Mouse (Mus musculus): ENCODE data around the gene Emc10. TPM values are rescaled to one million over a fixed set of nuclear protein-coding genes. Genes with fewer than 3 reads are reported as not detected.
A peak's percentile ranks its signal among the peaks of the same experiment; 100 is the strongest.

Emc10 gene
- 378 and 406 TPM in 2 replicates for polyA plus RNA-seq (2012; rRNA removed)

DNA sequence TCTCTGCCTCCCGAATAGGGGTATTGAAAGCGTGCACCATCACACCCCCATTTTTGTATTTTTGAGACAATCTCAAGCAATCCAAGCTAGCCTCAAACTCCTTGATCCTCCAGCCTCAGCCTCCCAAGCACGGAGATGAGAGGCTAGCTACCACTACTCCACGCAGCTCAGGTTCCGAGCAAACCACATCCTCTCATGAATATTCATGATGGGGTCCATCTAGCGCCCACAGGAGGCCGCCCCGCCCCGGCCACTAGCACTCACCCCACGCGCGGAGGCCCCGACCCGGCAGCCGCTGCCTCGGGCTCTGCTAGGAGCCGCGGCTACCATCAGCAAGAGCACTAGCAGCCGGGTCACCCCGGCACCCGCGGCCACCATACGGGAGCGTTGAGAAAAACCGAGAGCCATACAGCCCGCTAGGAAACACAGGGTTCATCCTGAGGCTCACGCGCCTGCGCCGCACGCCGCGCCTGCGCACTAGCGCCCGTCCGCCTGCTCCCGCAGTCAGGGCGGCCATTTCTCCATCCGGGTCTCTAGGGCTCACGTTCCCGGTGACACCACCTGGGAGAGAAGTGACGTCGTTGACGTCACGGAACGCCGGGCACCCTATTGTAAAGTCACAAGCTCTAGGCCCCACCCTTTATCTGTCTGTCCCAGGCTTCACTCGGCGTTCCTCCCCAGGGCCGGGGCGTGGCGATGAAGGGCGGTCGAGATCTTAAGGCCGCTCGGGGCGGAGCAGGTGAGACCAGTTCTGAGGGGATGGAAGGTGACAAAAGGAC lies at the start of gene Emc10, which contains the start of gene Fam71e1:
TSS of gene Emc10 (minus strand) at position 538 of the 779 bp plus-strand sequence.
TSS of gene Fam71e1 (plus strand) at position 590 of the 779 bp plus-strand sequence.
- H3K4me1 ChIP-seq (replicated peaks; ENCODE audit: control insufficient read depth, insufficient read depth, low read length), result peaks cover 17% of the 10 kb centered on the region
- H3K27ac ChIP-seq (ENCODE audit: control insufficient read depth, insufficient read depth, low read length), result peak within 1 kb of the TSS; percentile 75
- no peaks in the 10 kb centered on the region for H3K36me3 ChIP-seq (ENCODE audit: control insufficient read depth, insufficient read depth, low read length)
- H3K27me3 ChIP-seq (ENCODE audit: control insufficient read depth, insufficient read depth, low read length), result no peaks in the 10 kb centered on the region
- peak; percentile 76; the same call in 1 of the 2 replicates for TF ChIP-seq CTCF (IDR thresholded peaks at IDR 0.05; ENCODE audit: borderline replicate concordance, control insufficient read depth, extremely low read depth, insufficient read depth, low read length, poor library complexity)
- peak; percentile 76 for TF ChIP-seq POLR2A (IDR thresholded peaks at IDR 0.05; ENCODE audit: control insufficient read depth, extremely low read depth, insufficient read depth, low read length, poor library complexity)
- H3K4me3 ChIP-seq (ENCODE audit: control insufficient read depth, insufficient read depth, low read length), result peak within 1 kb of the TSS; percentile 73
- under 1% methylated on average over 58 of the region's 58 CpGs for WGBS
- peak; percentile 97 for DNase-seq

DNA sequence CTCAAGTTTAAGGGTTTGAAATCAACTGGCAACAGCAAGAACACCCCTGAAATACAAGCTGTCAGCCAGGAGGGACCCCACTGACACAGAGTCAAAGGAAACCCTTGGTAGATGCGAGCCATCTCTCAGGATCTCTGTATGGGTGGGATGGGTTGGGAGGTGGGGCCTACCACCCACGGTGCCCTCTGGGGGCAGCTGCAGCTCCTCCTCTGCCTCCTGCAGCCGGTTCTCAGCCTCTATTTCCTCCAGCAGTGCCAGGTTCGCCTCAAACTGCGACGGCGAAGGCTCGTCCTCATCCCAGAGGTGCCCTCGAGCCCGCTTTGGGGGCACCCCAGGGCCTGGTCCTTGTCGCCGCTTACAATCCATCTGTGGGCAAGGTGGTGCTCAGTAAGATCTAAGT lies 46.7 kb upstream of the Emc10 start:
- DNase-seq, result no peak
- peaks cover 32% of the 10 kb centered on the region for H3K4me1 ChIP-seq (replicated peaks; ENCODE audit: control insufficient read depth, insufficient read depth, low read length)
- peak overlapping the region; percentile 37 for H3K27ac ChIP-seq (ENCODE audit: control insufficient read depth, insufficient read depth, low read length)
- H3K36me3 ChIP-seq (ENCODE audit: control insufficient read depth, insufficient read depth, low read length), result peaks cover 24% of the 10 kb centered on the region
- TF ChIP-seq CTCF (IDR thresholded peaks at IDR 0.05; ENCODE audit: borderline replicate concordance, control insufficient read depth, extremely low read depth, insufficient read depth, low read length, poor library complexity) (no peak), POLR2A (IDR thresholded peaks at IDR 0.05; ENCODE audit: control insufficient read depth, extremely low read depth, insufficient read depth, low read length, poor library complexity) (no peak)
- 47% methylated on average over 12 of the region's 12 CpGs for WGBS
- H3K4me3 ChIP-seq (ENCODE audit: control insufficient read depth, insufficient read depth, low read length), result no peak overlapping the region
- H3K27me3 ChIP-seq (ENCODE audit: control insufficient read depth, insufficient read depth, low read length), result no peaks in the 10 kb centered on the region

DNA sequence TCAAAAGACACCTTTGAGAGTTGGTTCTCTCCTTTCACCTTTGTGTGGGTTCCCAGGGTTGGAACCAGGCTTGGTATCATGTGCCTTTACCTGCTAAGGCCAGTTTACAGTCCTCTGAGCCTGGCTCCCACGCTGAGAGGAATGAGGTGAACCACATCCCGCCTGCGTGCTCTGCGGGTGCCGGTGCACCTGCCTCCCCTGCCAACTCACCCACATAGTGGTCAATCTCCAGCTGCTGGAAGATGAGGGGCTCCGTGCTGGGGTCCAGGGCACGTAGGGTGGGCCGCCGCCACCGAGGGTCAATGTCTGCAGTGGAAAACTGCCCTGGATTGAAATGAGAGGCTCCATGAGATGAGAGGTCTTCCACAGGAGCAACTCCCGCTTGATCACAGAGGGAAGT lies 46.2 kb upstream of the Emc10 start:
- Histone ChIP-seq H3K27me3 (ENCODE audit: control insufficient read depth, insufficient read depth, low read length) (no peaks in the 10 kb centered on the region), H3K36me3 (ENCODE audit: control insufficient read depth, insufficient read depth, low read length) (peaks cover 24% of the 10 kb centered on the region), H3K4me3 (ENCODE audit: control insufficient read depth, insufficient read depth, low read length) (no peak overlapping the region), H3K4me1 (replicated peaks; ENCODE audit: control insufficient read depth, insufficient read depth, low read length) (peaks cover 26% of the 10 kb centered on the region), H3K27ac (ENCODE audit: control insufficient read depth, insufficient read depth, low read length) (peak overlapping the region; percentile 29; the same call in 1 of the 2 replicates)
- DNase-seq, result no peak
- 40% methylated on average over 11 of the region's 11 CpGs for WGBS
- TF ChIP-seq CTCF (IDR thresholded peaks at IDR 0.05; ENCODE audit: borderline replicate concordance, control insufficient read depth, extremely low read depth, insufficient read depth, low read length, poor library complexity) (no peak), POLR2A (IDR thresholded peaks at IDR 0.05; ENCODE audit: control insufficient read depth, extremely low read depth, insufficient read depth, low read length, poor library complexity) (no peak)

GRCm38 (mm10) chr7:44538756-44539624 lies 42.7 kb upstream of the Emc10 start:
- 96% methylated on average over 41 of the region's 41 CpGs for WGBS
- H3K36me3 ChIP-seq (ENCODE audit: control insufficient read depth, insufficient read depth, low read length), result peaks cover 29% of the 10 kb centered on the region

DNA sequence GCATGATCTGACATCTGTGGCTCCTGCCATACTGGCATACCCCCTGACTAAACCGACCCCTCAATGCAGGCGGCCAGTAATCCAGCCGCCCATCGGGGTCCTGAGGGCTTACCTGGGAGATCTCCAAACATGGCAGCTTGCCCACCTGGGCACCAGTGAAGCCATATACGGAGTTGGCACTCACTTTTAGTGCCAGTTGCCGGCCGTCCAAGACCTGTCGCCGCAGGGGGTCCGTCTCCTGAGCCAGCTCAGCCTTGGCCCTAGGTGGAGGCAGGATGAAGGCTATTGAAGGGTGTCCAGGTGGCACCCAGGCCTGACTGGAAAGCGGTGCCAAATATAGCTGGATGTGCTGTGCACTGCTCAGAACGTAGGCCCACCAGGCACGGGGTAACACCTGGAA lies 41.2 kb upstream of the Emc10 start:
- no peak overlapping the region for H3K27ac ChIP-seq (ENCODE audit: control insufficient read depth, insufficient read depth, low read length)
- H3K27me3 ChIP-seq (ENCODE audit: control insufficient read depth, insufficient read depth, low read length), result no peaks in the 10 kb centered on the region
- H3K4me1 ChIP-seq (replicated peaks; ENCODE audit: control insufficient read depth, insufficient read depth, low read length), result peaks cover 11% of the 10 kb centered on the region; the same call in 1 of the 2 replicates
- H3K4me3 ChIP-seq (ENCODE audit: control insufficient read depth, insufficient read depth, low read length), result no peak overlapping the region
- no peak for DNase-seq
- H3K36me3 ChIP-seq (ENCODE audit: control insufficient read depth, insufficient read depth, low read length), result peaks cover 29% of the 10 kb centered on the region
- TF ChIP-seq CTCF (IDR thresholded peaks at IDR 0.05; ENCODE audit: borderline replicate concordance, control insufficient read depth, extremely low read depth, insufficient read depth, low read length, poor library complexity) (no peak), POLR2A (IDR thresholded peaks at IDR 0.05; ENCODE audit: control insufficient read depth, extremely low read depth, insufficient read depth, low read length, poor library complexity) (no peak)
- WGBS, result 92% methylated on average over 13 of the region's 13 CpGs

More at GRCm38 (mm10) chr7:44538756-44539624, 42.7 kb upstream of the Emc10 start:
- Histone ChIP-seq H3K27me3 (ENCODE audit: control insufficient read depth, insufficient read depth, low read length) (no peaks in the 10 kb centered on the region), H3K4me3 (ENCODE audit: control insufficient read depth, insufficient read depth, low read length) (no peak overlapping the region), H3K27ac (ENCODE audit: control insufficient read depth, insufficient read depth, low read length) (no peak overlapping the region), H3K4me1 (replicated peaks; ENCODE audit: control insufficient read depth, insufficient read depth, low read length) (peaks cover 24% of the 10 kb centered on the region)
- DNase-seq, result no peak
- TF ChIP-seq POLR2A (IDR thresholded peaks at IDR 0.05; ENCODE audit: control insufficient read depth, extremely low read depth, insufficient read depth, low read length, poor library complexity) (no peak), CTCF (IDR thresholded peaks at IDR 0.05; ENCODE audit: borderline replicate concordance, control insufficient read depth, extremely low read depth, insufficient read depth, low read length, poor library complexity) (no peak)

DNA sequence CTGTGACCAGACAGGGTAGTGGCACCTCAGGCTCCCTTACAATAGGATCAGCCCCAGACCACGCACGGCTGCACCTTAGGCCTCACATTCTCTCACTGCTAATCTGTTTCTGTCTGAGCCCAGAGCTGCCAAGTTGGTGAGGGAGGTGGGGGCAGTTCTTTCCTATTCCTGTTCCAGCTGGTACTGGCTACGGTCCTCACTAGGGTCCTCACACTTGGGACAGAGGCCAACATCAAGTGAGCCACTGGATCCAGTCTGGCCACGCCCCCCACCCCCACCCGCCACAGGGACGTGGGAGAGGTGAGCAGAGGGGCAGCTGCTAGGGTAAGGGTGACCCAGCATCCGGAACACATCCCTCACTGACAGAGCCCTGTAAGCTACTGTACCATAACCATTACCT lies 40.7 kb upstream of the Emc10 start:
- Histone ChIP-seq H3K4me1 (replicated peaks; ENCODE audit: control insufficient read depth, insufficient read depth, low read length) (peaks cover 6% of the 10 kb centered on the region; the same call in 1 of the 2 replicates), H3K27ac (ENCODE audit: control insufficient read depth, insufficient read depth, low read length) (no peak overlapping the region), H3K4me3 (ENCODE audit: control insufficient read depth, insufficient read depth, low read length) (no peak overlapping the region), H3K36me3 (ENCODE audit: control insufficient read depth, insufficient read depth, low read length) (peaks cover 29% of the 10 kb centered on the region), H3K27me3 (ENCODE audit: control insufficient read depth, insufficient read depth, low read length) (no peaks in the 10 kb centered on the region)
- WGBS, result 97% methylated on average over 7 of the region's 7 CpGs
- DNase-seq, result no peak
- no peak for TF ChIP-seq POLR2A (IDR thresholded peaks at IDR 0.05; ENCODE audit: control insufficient read depth, extremely low read depth, insufficient read depth, low read length, poor library complexity)
